Mouse (Mus musculus) limb, embryonic 13.5 days (tissue): ENCODE measurements at regions not wholly inside any gene's neighbourhood (a gene's known extent, or its start where the extent isn't known, plus 50 kb on each side); places are given as distances from the start of the nearest gene placed in this dataset.

Experiments
- ATAC-seq: fragments of 200-750 bp; cut with Nextera tagmentation; 2 replicates; pipeline ENCODE4 v1.8.0; 2017; ENCODE audit warnings: low read depth, moderate number of reproducible peaks, moderate TSS enrichment; ENCODE audit not compliant: low FRiP score
- H3K27ac ChIP-seq: fragments of 300-500 bp; sonication (generic); 2 replicates; pipeline ENCODE4 v1.5.1; 2015; ENCODE audit warnings: inconsistent platforms, mild to moderate bottlenecking, moderate library complexity
- H3K27me3 ChIP-seq: fragments of 300-500 bp; sonication (generic); 2 replicates; pipeline ENCODE4 v1.6.1; 2015; ENCODE audit warnings: mild to moderate bottlenecking, inconsistent platforms
- H3K36me3 ChIP-seq: fragments of 300-500 bp; sonication (generic); 2 replicates; pipeline ENCODE4 v1.6.1; 2015; ENCODE audit warnings: inconsistent platforms, mild to moderate bottlenecking, moderate library complexity
- H3K4me1 ChIP-seq: fragments of 300-500 bp; sonication (generic); 2 replicates; pipeline ENCODE4 v1.6.1; 2015; ENCODE audit warnings: inconsistent platforms
- H3K4me2 ChIP-seq: fragments of 300-500 bp; sonication (generic); replicated peaks from 2 replicates; pipeline ENCODE4 v1.6.1; 2015; ENCODE audit warnings: inconsistent platforms, mild to moderate bottlenecking, moderate library complexity
- H3K4me3 ChIP-seq: fragments of 300-500 bp; sonication (generic); 2 replicates; pipeline ENCODE4 v1.5.1; 2015; ENCODE audit warnings: moderate library complexity, mild to moderate bottlenecking, inconsistent platforms
- H3K9ac ChIP-seq: fragments of 300-500 bp; sonication (generic); 2 replicates; pipeline ENCODE4 v1.6.1; 2015; ENCODE audit warnings: mild to moderate bottlenecking, inconsistent platforms
- H3K9me3 ChIP-seq: fragments of 300-500 bp; sonication (generic); 2 replicates; pipeline ENCODE4 v1.6.1; 2016; ENCODE audit warnings: inconsistent platforms
- WGBS: fragments of 180-500 bp; shearing (Covaris S2); methylation state at CpG from one replicate; pipeline ENCODE4 v1.1.7; 2015; 5-methylcytosine and 5-hydroxymethylcytosine counted together

- WGBS: under 1% methylated on average over 13 of the region's 13 CpGs
- H3K9me3 ChIP-seq: no peaks in the 10 kb centered on the region
- H3K4me3 ChIP-seq: peak overlapping the region; percentile 27
- peak; percentile 52 for ATAC-seq
- no peak overlapping the region for H3K9ac ChIP-seq
- peak overlapping the region; percentile 57 for H3K4me2 ChIP-seq
- H3K4me1 ChIP-seq: peaks cover 43% of the 10 kb centered on the region
- H3K27ac ChIP-seq: peak overlapping the region; percentile 61; the same call in 1 of the 2 replicates
- no peaks in the 10 kb centered on the region for H3K36me3 ChIP-seq
- H3K27me3 ChIP-seq: peaks cover 30% of the 10 kb centered on the region
These were observed 178.2 kb upstream of the Gypa start for GRCm38 (mm10) chr8:80315371-80315770.

- Histone ChIP-seq H3K36me3 (no peaks in the 10 kb centered on the region), H3K4me1 (peaks cover 43% of the 10 kb centered on the region), H3K9me3 (no peaks in the 10 kb centered on the region), H3K4me3 (peak overlapping the region; percentile 27), H3K4me2 (peak overlapping the region; percentile 57), H3K9ac (no peak overlapping the region), H3K27ac (no peak overlapping the region), H3K27me3 (peaks cover 30% of the 10 kb centered on the region)
- under 1% methylated on average over 7 of the region's 7 CpGs for WGBS
- ATAC-seq: peak; percentile 84
These were observed 178.8 kb upstream of the Gypa start for GRCm38 (mm10) chr8:80314826-80315225.

- Histone ChIP-seq H3K4me1 (peaks cover 39% of the 10 kb centered on the region), H3K27ac (peak overlapping the region; percentile 65; the same call in 1 of the 2 replicates), H3K9me3 (no peaks in the 10 kb centered on the region), H3K36me3 (no peaks in the 10 kb centered on the region), H3K27me3 (peaks cover 27% of the 10 kb centered on the region), H3K4me2 (no peak overlapping the region), H3K9ac (no peak overlapping the region), H3K4me3 (no peak overlapping the region)
- no peak for ATAC-seq
- WGBS: 26% methylated on average over 12 of the region's 12 CpGs
These were observed 179.5 kb upstream of the Gypa start for GRCm38 (mm10) chr8:80313883-80314635.

GRCm38 (mm10) chr8:80307761-80308160, 185.8 kb upstream of the Gypa start:
- 75% methylated on average over 4 of the region's 4 CpGs for WGBS
- no peaks in the 10 kb centered on the region for H3K9me3 ChIP-seq
- no peak for ATAC-seq

GRCm38 (mm10) chr8:80298596-80298995, 195.0 kb upstream of the Gypa start:
- Histone ChIP-seq H3K4me2 (no peak overlapping the region), H3K27me3 (no peaks in the 10 kb centered on the region)

More at GRCm38 (mm10) chr8:80307761-80308160, 185.8 kb upstream of the Gypa start:
- Histone ChIP-seq H3K27ac (no peak overlapping the region), H3K4me2 (no peak overlapping the region), H3K4me1 (no peaks in the 10 kb centered on the region), H3K4me3 (no peak overlapping the region), H3K9ac (no peak overlapping the region), H3K27me3 (peaks cover 14% of the 10 kb centered on the region), H3K36me3 (no peaks in the 10 kb centered on the region)

GRCm38 (mm10) chr8:80290311-80290710, 203.3 kb upstream of the Gypa start:
- no peak for ATAC-seq
- Histone ChIP-seq H3K27me3 (no peaks in the 10 kb centered on the region), H3K27ac (no peak overlapping the region), H3K36me3 (no peaks in the 10 kb centered on the region), H3K4me1 (0 out of 2 replicates have a peak, but pooled peaks cover 2% of the 10 kb centered on the region), H3K9me3 (no peaks in the 10 kb centered on the region), H3K4me2 (no peak overlapping the region), H3K4me3 (no peak overlapping the region), H3K9ac (no peak overlapping the region)
- WGBS: 85% methylated on average over 1 of the region's 1 CpGs

More at GRCm38 (mm10) chr8:80298596-80298995, 195.0 kb upstream of the Gypa start:
- Histone ChIP-seq H3K4me3 (no peak overlapping the region), H3K9me3 (no peaks in the 10 kb centered on the region), H3K36me3 (no peaks in the 10 kb centered on the region), H3K27ac (no peak overlapping the region), H3K9ac (no peak overlapping the region), H3K4me1 (no peaks in the 10 kb centered on the region)
- ATAC-seq: no peak
- 67% methylated on average over 5 of the region's 5 CpGs for WGBS

GRCm38 (mm10) chr8:80289282-80289681, 204.3 kb upstream of the Gypa start:
- Histone ChIP-seq H3K27me3 (no peaks in the 10 kb centered on the region), H3K4me1 (0 out of 2 replicates have a peak, but pooled peaks cover 2% of the 10 kb centered on the region), H3K9me3 (no peaks in the 10 kb centered on the region), H3K27ac (no peak overlapping the region), H3K4me2 (no peak overlapping the region), H3K9ac (no peak overlapping the region), H3K36me3 (no peaks in the 10 kb centered on the region), H3K4me3 (no peak overlapping the region)
- no peak for ATAC-seq
- 44% methylated on average over 6 of the region's 6 CpGs for WGBS

GRCm38 (mm10) chr8:80268910-80269460, 211.2 kb upstream of the Hhip start:
- no peaks in the 10 kb centered on the region for H3K36me3 ChIP-seq
- H3K4me2 ChIP-seq: no peak overlapping the region
- no peak for ATAC-seq
- peaks cover 6% of the 10 kb centered on the region; the same call in 1 of the 2 replicates for H3K27me3 ChIP-seq
- 55% methylated on average over 7 of the region's 7 CpGs for WGBS
- H3K9ac ChIP-seq: no peak overlapping the region
- no peak overlapping the region for H3K27ac ChIP-seq
- no peak overlapping the region for H3K4me3 ChIP-seq
- H3K4me1 ChIP-seq: 0 out of 2 replicates have a peak, but pooled peaks cover 5% of the 10 kb centered on the region
- no peaks in the 10 kb centered on the region for H3K9me3 ChIP-seq

GRCm38 (mm10) chr8:80264915-80265314, 207.1 kb upstream of the Hhip start:
- Histone ChIP-seq H3K9me3 (no peaks in the 10 kb centered on the region), H3K4me3 (no peak overlapping the region), H3K4me1 (peaks cover 19% of the 10 kb centered on the region), H3K36me3 (no peaks in the 10 kb centered on the region), H3K27me3 (peaks cover 11% of the 10 kb centered on the region), H3K4me2 (no peak overlapping the region), H3K27ac (no peak overlapping the region), H3K9ac (no peak overlapping the region)
- no peak for ATAC-seq
- 86% methylated on average over 2 of the region's 2 CpGs for WGBS

GRCm38 (mm10) chr8:80263468-80263945, 205.7 kb upstream of the Hhip start:
- Histone ChIP-seq H3K27me3 (peaks cover 11% of the 10 kb centered on the region), H3K4me3 (no peak overlapping the region), H3K27ac (peak overlapping the region; percentile 52; the same call in 1 of the 2 replicates), H3K4me2 (peak overlapping the region; percentile 44), H3K9me3 (no peaks in the 10 kb centered on the region), H3K9ac (no peak overlapping the region), H3K36me3 (no peaks in the 10 kb centered on the region), H3K4me1 (peaks cover 19% of the 10 kb centered on the region)
- WGBS: 7% methylated on average over 11 of the region's 11 CpGs
- ATAC-seq: peak; percentile 40

GRCm38 (mm10) chr8:80262911-80263310, 205.1 kb upstream of the Hhip start:
- peak overlapping the region; percentile 52; the same call in 1 of the 2 replicates for H3K27ac ChIP-seq
- peaks cover 11% of the 10 kb centered on the region for H3K27me3 ChIP-seq
- no peaks in the 10 kb centered on the region for H3K9me3 ChIP-seq

GRCm38 (mm10) chr8:80253541-80253940, 195.7 kb upstream of the Hhip start:
- WGBS: 31% methylated on average over 4 of the region's 4 CpGs
- H3K9ac ChIP-seq: no peak overlapping the region
- no peaks in the 10 kb centered on the region for H3K36me3 ChIP-seq
- ATAC-seq: no peak
- 0 out of 2 replicates have a peak, but pooled peaks cover 5% of the 10 kb centered on the region for H3K27me3 ChIP-seq
- no peak overlapping the region for H3K4me2 ChIP-seq
- no peak overlapping the region for H3K4me3 ChIP-seq
- H3K27ac ChIP-seq: no peak overlapping the region
- H3K9me3 ChIP-seq: no peaks in the 10 kb centered on the region
- H3K4me1 ChIP-seq: peaks cover 19% of the 10 kb centered on the region

More at GRCm38 (mm10) chr8:80262911-80263310, 205.1 kb upstream of the Hhip start:
- H3K36me3 ChIP-seq: no peaks in the 10 kb centered on the region
- no peak for ATAC-seq
- peak overlapping the region; percentile 44 for H3K4me2 ChIP-seq
- H3K4me3 ChIP-seq: no peak overlapping the region
- H3K9ac ChIP-seq: no peak overlapping the region
- peaks cover 19% of the 10 kb centered on the region for H3K4me1 ChIP-seq
- WGBS: 58% methylated on average over 3 of the region's 3 CpGs
